Mouse (Mus musculus): ENCODE data around the gene Zfand5.

Gene Zfand5

DNA sequence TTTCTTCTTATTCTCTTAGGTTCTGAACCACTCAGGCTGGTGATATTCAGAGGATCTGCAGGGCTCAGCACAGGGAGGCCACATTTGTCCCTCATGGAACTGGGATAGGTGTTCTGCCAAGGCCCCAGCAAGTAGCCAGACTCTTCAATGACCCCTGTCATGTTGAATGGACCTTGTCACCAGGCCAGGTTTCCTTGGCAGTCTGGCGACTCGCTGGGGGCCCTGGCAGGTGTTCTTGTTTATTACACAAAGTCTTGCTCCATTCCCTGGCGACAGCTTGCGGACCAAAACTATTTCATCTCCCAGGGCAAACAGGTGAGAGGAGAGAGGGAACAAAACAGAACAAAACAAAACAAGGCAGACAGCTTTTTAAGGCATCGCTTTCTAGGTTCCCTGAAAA, 57.7 kb downstream of the Zfand5 start:
- DNase-seq (ENCODE audit: low read depth), result no peak

DNA sequence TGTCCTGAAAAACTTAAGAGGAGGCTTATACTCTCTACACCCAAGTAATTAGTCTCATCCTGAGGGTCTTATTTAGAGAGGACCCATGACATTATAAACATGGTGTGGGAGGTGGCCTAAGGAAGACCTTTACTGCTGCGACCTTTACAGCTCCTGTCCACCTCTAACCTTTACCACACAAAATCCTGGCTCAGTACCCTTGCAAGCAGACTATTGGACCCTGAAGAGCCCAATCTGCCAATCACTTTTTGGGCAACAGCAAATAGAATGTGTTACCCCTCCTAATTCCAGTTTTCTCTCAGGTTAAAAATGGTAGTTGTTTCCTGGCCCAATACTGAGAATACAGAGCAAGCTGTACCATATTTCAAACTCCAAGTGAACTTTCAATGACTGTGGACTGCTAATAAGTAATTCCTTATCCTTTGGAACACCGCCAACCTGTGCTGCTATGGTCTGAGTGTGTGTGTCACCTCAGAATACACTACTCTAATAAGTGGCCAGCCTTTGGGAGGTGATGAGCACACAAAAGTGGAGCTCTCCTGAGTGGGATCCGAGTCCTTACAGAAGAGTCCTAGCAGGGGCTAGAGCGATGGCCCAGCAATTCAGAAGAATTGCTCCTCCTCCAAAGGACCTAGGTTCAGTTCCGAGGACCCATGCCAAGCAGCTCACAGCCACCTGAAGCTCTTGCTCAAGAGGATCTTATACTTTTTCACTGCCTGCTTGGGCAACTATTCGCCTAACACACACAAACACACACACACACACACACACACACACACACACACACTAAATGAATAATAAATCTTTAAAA, 58.4 kb downstream of the Zfand5 start:
- DNase-seq (ENCODE audit: low read depth), result no peak

DNA sequence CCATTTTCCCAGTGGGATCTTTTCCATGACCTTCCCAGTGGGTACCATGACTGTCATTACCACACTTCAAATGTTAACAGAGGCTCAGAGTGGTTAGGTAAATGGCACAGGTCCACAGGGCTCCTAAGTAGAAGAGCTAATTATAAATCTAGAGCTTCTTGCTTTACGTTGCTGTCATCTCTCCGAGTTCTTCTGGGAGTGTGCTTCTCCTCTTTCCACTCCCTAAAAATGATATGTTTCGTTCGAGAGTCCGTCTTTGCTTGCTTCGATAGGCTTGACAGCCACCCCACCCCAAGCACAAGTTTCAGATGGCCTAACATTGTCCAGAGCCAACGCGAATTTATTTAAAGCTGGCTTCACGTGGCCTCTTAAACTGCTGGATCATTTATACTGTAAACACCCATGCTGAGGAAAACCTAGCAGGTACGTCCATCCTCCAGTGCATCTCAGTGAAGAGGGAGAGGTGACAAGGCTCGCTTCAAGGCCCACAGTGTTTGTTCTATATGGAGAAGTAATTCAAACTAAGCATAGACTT, 59.6 kb downstream of the Zfand5 start:
- DNase-seq (ENCODE audit: low read depth), result no peak

Data from 416B (cell line).